Mouse (Mus musculus) myocyte (in vitro differentiated cells): ENCODE results near the gene Ang4.

Experiments
- CEBPB ChIP-seq: IDR thresholded peaks from 2 replicates; pipeline ENCODE4 v1.6.1; 2011; ENCODE audit warnings: mild to moderate bottlenecking, moderate library complexity; ENCODE audit not compliant: poor library complexity, insufficient read depth, severe bottlenecking
- E2F4 ChIP-seq: IDR thresholded peaks from one replicate; pipeline ENCODE4 v1.6.1; 2011; ENCODE audit warnings: mild to moderate bottlenecking, control low read depth, moderate library complexity; ENCODE audit not compliant: insufficient read depth
- MAX ChIP-seq: IDR thresholded peaks from one replicate; pipeline ENCODE4 v1.6.1; 2011; ENCODE audit warnings: low read depth, mild to moderate bottlenecking, control low read depth
- MYOD1 ChIP-seq, 3 experiments: IDR thresholded peaks; one replicate each; pipeline ENCODE4 v1.6.1; 2011; ENCODE audit warnings: control low read depth in 2 of 3, low read depth in 2 of 3, mild to moderate bottlenecking in 2 of 3, moderate library complexity in 1 of 3; ENCODE audit not compliant: insufficient read length in 2 of 3, control insufficient read depth in 1 of 3
- MYOG ChIP-seq, 3 experiments: IDR thresholded peaks; one replicate each; pipeline ENCODE4 v1.6.1; 2011; ENCODE audit warnings: control low read depth in 2 of 3, low read depth in 2 of 3, mild to moderate bottlenecking in 2 of 3; ENCODE audit not compliant: insufficient read length in 2 of 3, control insufficient read depth in 1 of 3, insufficient read depth in 1 of 3
- POLR2A ChIP-seq: IDR thresholded peaks from one replicate; pipeline ENCODE4 v1.6.1; 2011; ENCODE audit warnings: low read depth, mild to moderate bottlenecking, control low read depth, moderate library complexity; ENCODE audit not compliant: insufficient read length
- POLR2AphosphoS2 ChIP-seq: IDR thresholded peaks from one replicate; pipeline ENCODE4 v1.6.1; 2011; ENCODE audit warnings: low read depth, control low read depth; ENCODE audit not compliant: insufficient read length
- REST ChIP-seq: IDR thresholded peaks from one replicate; pipeline ENCODE4 v1.6.1; 2011; ENCODE audit warnings: mild to moderate bottlenecking, control low read depth, moderate library complexity; ENCODE audit not compliant: insufficient read depth, insufficient read length
- SRF ChIP-seq: IDR thresholded peaks from one replicate; pipeline ENCODE4 v1.6.1; 2011; ENCODE audit warnings: low read depth; ENCODE audit not compliant: control insufficient read depth, insufficient read length
- TCF12 ChIP-seq: IDR thresholded peaks from one replicate; pipeline ENCODE4 v1.6.1; 2011; ENCODE audit warnings: mild to moderate bottlenecking, control low read depth; ENCODE audit not compliant: poor library complexity, insufficient read depth, severe bottlenecking
- TCF3 ChIP-seq: IDR thresholded peaks from one replicate; pipeline ENCODE4 v1.6.1; 2011; ENCODE audit warnings: low read depth, control low read depth; ENCODE audit not compliant: insufficient read length
- USF1 ChIP-seq: IDR thresholded peaks from one replicate; pipeline ENCODE4 v1.6.1; 2011; ENCODE audit warnings: low read depth, mild to moderate bottlenecking, control low read depth, moderate library complexity

DNA sequence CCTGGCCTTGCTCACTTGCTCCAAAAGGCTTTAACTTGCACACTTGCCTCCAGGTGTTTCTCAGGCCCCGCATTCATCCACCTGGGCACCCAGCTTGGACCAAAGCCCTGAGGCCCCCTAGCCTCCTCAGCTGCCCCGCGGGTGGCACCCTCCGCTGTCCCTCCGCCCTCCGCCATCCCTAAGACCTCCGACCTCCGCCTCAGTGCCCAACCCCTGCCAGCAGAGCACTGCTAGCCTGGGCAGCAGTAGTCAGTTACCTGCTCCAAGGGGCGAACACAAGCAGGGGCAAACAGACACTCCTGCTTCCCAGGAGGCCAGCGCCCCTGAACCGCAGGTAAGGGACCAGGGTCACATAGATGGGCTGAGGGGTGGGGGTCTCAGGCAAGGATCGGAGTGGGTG is 35.4 kb downstream of the Ang4 start:
- no peak for TF ChIP-seq TCF12
- no peak for TF ChIP-seq POLR2A
- no peak for TF ChIP-seq MAX
- no peak for TF ChIP-seq POLR2AphosphoS2
- no peak for TF ChIP-seq CEBPB
- TF ChIP-seq MYOD1 (IDR thresholded peaks at IDR 0.05; ENCODE audit: control insufficient read depth in 1 of 3, insufficient read length in 2 of 3, low read depth in 2 of 3) = no peak
- TF ChIP-seq E2F4 = no peak
- TF ChIP-seq MYOG (IDR thresholded peaks at IDR 0.05; ENCODE audit: control insufficient read depth in 1 of 3, insufficient read depth in 1 of 3, insufficient read length in 2 of 3, low read depth in 2 of 3) = no peak
- TF ChIP-seq SRF = no peak
- no peak for TF ChIP-seq USF1
- TF ChIP-seq REST = no peak
- TF ChIP-seq TCF3 = no peak
